Mouse (Mus musculus) adrenal gland (tissue): ENCODE results near the gene Gatb.

ENCODE experiments used
- intact Hi-C: fragments of 180-260 bp; cut with DNase I; formaldehyde crosslinking; loops from one replicate; pipeline ENCODE4 v1.15.1; 2025

The Gatb gene

DNA sequence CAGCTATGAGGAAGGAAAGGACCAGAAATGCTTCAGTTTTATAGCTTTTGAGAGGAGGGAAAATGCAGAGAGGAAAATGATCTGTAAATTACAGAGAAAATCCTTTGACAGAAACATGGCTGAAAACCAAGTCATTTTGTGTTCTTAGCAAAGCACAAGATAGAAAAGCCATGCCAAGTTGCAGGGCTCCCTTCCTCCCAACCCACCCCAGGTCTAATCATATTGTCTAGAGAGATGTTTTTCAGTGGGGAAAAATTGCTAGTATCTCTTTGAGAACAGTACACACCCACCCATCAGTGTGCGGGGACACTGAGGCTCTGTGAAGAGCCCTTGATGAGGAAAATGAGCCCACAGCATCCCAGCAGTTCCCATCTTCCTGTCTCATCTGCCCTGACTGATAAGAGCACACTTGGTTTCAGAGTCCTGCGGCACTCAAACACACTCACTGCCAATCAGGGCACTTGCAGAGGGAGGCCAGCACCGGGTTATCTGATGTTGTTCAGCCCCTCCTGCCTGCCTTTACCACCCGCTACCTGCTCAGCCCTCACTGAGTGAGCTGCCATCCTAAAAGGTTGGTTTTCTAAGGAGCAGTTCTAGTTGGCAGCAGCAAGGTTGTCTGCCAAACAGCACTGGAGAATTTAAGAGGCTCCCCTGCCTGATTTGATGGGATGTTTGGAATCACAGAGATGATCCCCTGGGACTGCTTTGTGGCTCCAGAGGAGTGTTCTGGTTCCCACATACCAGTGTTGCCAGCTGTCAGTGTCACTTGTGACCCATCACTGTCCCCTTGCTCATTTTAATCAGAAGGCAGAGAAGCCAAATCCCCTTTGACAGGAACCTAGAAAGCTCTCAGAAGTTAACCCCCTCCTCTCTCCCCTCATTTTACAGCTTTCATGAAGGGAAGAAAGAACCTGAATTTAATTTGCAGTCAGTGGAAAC is 79.1 kb downstream of the Gatb start:
- intact Hi-C loops, result no loop called here

DNA sequence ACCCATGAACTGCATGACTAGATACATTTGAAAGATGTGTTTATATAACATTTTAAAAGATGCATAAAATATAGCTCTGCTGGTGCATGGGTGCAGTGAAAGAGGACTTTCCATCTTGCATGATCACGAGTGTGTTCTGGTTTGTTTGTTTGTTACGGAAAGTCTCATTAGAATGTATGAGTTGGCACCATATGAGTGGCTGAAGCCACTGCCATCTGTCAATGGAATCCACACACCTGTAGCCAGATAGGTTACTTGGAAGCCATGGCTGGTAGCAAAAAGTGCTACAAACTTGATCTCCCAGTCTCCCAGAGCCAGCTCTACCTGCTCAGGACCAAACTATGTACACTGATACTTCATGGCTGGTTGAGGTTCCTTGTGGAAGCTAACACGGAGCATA is 81.6 kb downstream of the Gatb start:
- intact Hi-C loops, result no loop called here

- intact Hi-C loops, result no loop called here
Measured at GRCm38 (mm10) chr3:85659681-85660080, 85.8 kb downstream of the Gatb start.

DNA sequence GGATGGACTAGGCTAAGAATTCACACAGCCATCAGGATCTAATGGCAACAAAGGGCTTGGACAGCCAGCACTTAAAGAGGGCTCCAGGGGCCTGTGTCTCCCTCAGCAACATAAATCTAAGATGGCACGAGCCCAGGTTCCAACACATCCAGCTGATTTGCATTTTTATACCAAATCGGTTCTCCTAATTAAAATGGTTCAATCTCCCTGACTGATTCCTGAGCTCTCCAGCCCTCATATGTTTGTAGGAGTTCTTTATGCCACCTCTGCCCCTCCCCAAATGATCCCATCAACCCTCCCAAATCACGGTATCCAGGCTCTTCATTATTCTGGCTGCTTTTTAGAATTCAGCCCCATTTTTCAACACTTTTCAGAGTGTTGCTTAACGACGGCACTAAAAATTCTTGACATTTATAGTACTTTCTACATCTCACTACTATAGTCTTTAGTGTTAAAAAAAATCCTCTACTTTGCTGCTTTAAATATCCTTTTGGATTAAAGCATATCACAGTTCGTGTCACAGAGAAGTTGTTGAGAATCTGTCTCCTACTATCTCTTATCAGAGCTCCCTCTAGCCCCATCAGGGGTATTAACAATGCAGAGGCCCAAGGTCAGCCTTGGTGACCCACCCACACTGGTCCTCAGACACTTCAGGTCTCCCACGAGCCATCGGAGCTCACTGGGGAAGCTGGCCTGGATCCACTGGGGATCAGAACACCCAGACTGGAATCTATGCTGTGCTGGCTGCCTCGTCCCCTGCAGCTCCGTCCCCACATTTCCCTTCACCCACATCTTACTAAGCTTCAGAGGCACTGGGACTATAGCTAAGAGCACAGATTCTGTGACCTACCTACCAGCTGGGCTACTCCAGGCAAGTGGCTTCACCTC is 88.3 kb downstream of the Gatb start:
- intact Hi-C loops, result no loop called here

DNA sequence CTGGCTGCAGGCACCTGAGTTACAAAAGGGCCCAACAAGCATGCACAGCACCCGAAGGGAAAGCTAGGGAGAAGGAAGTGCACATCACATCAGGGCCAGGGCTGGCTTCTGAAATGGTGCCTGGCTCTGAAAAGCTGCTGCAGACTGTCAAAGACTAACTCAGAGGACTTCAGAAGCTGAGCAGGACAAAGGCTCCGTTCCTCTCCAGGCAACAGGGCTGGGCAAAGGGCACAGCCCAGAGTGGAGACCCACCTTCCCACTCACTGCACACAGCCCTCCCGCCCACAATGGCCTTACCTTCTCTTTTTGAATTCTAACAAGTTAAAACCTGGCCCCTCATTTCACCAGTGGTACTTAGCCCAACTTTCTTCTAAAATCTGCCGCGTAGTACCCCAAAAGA is 89.9 kb downstream of the Gatb start:
- intact Hi-C loops, result no loop called here

- intact Hi-C loops, result no loop called here
Measured at GRCm38 (mm10) chr3:85664591-85665171, 90.8 kb downstream of the Gatb start.

DNA sequence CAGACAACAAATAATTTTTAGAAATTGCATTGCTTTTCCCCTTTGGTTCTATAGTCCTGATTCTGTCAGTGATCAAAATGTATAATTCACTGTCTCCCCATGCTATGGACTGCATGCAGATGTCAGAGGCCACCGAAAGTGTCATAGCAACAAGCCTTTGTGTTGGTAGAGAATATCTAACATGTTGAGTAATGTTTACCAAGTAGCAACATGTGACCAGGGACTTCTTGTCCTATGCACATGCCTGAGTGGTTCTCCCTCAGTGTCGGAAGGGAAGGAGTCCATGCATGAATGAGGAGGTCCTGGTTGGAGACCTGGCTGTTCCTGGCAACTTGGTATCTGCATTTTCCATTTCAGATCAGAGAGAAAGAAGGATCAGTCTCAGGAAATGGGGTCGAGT is 92.2 kb downstream of the Gatb start:
- intact Hi-C loops, result no loop called here

GRCm38 (mm10) chr3:85666736-85667135 is 92.8 kb downstream of the Gatb start:
- intact Hi-C loops, result no loop called here

- intact Hi-C loops, result no loop called here
Measured at GRCm38 (mm10) chr3:85667683-85668082, 93.8 kb downstream of the Gatb start.

DNA sequence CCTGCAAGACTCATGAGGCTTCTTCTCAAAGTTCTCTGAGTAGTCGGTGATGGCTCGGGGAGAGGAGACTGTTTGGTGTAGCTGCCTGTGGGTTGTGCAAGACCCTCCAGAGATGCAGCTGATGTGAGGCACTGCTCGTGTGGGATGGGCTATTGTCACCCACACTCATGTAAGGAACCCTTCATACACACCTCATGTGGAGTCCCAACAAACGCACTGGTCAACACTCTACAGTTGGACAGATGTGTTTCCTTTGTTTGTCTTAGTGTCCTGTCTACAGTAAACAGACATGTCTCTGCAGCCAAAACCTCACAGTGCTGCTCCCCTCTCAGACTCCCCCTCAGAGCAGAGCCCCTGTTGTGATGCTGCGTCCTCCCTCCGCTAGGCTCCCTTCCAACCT is 95.9 kb downstream of the Gatb start:
- intact Hi-C loops, result no loop called here

DNA sequence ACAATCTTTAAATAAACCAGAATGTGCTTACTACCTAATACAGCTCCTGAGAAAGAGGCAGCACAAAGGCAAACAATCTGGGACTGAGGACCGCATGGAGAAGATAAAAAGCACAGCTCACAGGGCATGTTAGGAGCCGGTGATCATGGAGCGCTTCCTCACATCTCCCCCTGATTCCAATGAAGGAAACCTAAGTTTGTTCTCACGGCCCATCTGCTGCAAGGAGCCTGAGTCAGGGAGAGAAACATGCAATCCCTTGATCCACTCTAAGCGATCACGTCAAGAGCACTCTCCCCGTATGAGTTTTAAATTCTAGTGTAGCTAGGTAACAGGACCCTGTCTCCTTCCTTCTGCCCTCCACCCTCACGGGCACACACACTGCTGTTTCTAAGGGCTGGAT is 103.2 kb downstream of the Gatb start:
- intact Hi-C loops, result no loop called here

DNA sequence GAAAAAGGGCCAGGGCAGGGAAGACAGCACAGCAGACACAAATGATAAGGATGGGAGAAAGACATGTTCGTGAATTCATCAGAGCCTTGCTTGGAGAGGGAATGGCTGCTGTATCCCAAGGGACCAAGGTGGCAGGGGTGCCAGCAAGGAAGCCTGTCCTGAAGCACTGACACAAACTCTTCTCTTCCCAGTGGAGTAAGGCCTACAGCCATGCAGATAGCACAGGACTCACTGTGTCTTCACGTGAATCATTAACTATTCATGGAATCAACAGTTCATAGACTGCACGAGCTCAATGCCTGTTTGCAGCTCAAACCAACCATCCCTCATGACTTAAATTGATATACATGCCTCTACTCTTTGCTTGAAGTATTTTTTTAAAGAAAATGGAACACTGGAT is 104.0 kb downstream of the Gatb start:
- intact Hi-C loops, result no loop called here

GRCm38 (mm10) chr3:85679312-85679933 is 105.5 kb downstream of the Gatb start:
- intact Hi-C loops, result no loop called here

DNA sequence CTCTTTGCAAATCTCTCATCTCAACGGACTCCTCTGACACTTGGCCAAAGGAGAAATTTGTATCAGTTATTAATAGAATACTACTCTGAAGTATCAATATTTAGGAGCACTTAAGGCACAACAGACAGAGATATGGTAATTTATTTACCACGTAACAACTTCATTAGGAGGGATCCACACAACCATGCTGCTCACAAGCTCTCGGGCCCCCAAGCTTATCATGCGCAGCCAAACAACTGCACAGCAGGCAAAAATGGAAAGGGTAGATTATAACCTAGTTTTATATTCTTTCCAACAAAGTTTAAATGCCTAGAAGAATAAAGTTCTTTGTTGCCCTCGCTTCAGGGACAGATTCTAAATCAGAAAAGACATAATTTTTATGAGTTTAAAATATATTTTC is 106.0 kb downstream of the Gatb start:
- intact Hi-C loops, result no loop called here

DNA sequence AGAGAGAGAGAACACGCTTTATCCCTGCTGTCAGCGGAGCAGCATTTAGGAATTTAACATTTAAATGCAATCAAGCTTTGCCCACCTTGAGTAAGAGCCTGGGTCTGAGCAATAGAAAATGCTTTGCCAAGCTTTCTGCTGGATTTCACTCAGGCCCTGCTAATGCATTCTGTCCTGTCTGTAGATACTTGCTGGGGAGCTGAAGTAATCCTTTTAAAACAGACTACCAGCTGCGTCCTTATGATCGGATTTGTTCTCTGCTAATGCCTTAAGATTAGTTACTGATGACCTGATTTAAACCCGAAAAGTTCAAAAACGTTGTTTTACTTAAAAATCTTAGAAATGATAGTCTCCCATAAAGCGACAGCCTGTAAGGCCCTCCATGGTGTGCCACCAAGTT is 107.2 kb downstream of the Gatb start:
- intact Hi-C loops, result no loop called here

- intact Hi-C loops, result no loop called here
Measured at GRCm38 (mm10) chr3:85683618-85684017, 109.7 kb downstream of the Gatb start.

DNA sequence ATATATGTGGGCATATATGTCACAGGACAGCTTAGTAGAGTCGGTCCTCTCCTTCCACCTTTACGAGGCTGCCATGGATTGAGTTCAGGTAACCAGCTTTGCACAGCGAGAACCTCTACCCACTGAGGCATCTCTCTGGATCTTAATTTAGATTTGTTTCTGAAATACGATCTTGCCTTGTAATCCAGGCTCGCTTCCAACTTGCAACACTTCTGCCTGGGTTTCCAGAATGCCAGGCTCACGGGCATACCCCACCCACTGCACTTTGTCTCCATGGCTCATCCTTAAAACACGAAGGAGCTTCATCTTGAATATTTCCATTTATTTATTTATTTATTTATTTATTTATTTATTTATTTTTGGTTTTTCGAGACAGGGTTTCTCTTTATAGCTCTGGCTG is 111.4 kb downstream of the Gatb start:
- intact Hi-C loops, result no loop called here

- intact Hi-C loops, result no loop called here
Measured at GRCm38 (mm10) chr3:85688341-85688740, 114.4 kb downstream of the Gatb start.

- intact Hi-C loops, result no loop called here
Measured at GRCm38 (mm10) chr3:85691134-85691533, 117.2 kb downstream of the Gatb start.

DNA sequence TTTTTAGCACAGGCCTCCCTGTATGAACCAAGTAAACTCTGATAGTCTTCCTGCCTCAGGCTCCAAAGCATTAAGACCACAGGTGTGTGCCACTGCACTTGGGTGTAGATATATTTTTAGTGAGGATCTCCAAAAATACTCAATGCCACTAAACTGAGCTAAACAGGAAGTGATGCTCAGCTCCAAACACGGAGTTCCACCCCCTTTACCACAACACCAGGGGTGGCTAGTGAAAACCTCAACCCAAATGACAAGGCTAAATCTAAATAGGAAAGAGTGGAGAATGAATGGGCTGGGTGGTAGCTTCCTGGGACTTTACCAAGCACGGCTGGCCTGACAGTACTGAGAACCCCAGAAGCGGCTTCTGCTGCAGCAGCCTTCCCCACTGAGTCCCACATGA is 119.1 kb downstream of the Gatb start:
- intact Hi-C loops, result no loop called here

DNA sequence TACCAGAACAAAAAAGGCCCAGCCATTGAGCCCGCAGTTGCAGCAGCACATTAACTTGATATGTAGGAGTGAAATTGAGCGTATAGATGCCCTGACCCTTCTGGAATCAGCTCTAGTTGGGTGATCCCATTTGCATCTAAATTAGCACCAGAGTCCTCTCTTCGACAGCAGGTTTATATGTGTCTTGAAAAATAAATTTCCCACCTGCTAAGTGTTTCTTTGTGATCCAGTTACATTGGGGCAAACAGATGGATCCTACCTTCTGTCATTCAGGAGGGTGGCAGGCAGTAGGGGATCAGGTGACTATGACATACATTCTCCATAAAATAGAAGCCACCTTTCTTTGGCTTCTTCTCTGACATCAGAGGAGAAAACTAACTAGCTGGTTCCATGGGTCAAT is 121.1 kb downstream of the Gatb start:
- intact Hi-C loops, result no loop called here

GRCm38 (mm10) chr3:85698496-85698895 is 124.6 kb downstream of the Gatb start:
- intact Hi-C loops, result no loop called here
